Mouse (Mus musculus) megakaryocyte-erythroid progenitor cell, adult 5-6 weeks (primary cell): ENCODE data around the gene Irgc1. TPM values are rescaled to one million over a fixed set of nuclear protein-coding genes. Genes with fewer than 3 reads are reported as not detected.

ENCODE experiments used
- ATAC-seq: replicated peaks from 2 replicates; pipeline ENCODE4 v1.8.0; 2016; ENCODE audit warnings: mild to moderate bottlenecking, inconsistent platforms; ENCODE audit not compliant: severe bottlenecking, poor library complexity, low FRiP score, low TSS enrichment
- total RNA-seq, 2 experiments: library from RNA; stranded (forward) in 1 of 2; stranded (reverse) in 1 of 2; fragments of 200-1000, 215-1000 nt in 1 of 2; fragments of >200 nt in 1 of 2; fragmentation: Nextera tagmentation in 1 of 2; gene quantifications; 2 replicates each; pipeline ENCODE4 v1.2.3; 2014 to 2017

The Irgc1 gene
- total RNA-seq, 2 experiments from 2014 or later: not detected

DNA sequence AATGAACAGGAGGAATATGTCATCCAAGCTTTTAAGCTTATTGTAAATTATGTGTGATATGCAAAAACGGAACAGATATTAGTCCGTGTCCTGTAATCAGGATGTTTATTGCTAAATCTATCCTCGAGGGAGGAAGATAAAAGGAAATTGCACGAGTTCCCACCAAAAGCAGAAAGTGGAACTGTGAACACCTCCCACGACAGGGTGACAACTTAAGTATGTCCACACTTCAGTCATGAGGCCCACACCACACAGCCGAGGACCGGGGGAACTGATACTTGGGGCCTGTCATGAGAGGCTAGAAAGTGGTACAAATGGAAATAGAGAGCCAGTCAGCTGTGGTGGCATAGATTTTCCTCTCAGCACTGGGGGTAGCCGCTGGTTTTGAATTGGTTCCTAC, 9.8 kb downstream of the Irgc1 start:
- ATAC-seq: no peak

- peak; percentile 99 for ATAC-seq
These were observed 10.3 kb downstream of the Irgc1 start for GRCm38 (mm10) chr7:24441785-24442184.

GRCm38 (mm10) chr7:24439891-24440290, 12.2 kb downstream of the Irgc1 start:
- no peak for ATAC-seq

GRCm38 (mm10) chr7:24439191-24439590, 12.9 kb downstream of the Irgc1 start:
- ATAC-seq: no peak

GRCm38 (mm10) chr7:24437981-24438380, 14.1 kb downstream of the Irgc1 start:
- no peak for ATAC-seq

DNA sequence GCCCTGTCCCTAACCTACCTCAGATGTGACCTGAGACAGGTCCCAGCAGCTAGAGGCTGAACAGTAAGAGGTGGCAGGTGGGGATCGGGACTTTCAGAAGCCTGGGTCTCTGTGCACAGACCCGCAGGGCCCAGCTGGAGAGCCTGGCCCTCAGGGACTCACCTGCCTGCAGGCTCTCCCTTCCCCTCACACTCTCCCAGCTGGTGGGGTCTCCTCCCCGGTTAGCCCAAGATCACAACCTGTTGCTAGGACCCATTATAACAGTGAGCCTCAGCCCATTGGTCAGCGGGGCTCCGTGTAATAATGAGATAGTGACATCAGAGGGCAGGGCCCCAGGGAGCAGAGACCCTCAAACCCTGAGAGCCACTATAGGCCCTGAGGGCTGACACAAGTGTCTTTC, 16.8 kb downstream of the Irgc1 start:
- ATAC-seq: no peak

DNA sequence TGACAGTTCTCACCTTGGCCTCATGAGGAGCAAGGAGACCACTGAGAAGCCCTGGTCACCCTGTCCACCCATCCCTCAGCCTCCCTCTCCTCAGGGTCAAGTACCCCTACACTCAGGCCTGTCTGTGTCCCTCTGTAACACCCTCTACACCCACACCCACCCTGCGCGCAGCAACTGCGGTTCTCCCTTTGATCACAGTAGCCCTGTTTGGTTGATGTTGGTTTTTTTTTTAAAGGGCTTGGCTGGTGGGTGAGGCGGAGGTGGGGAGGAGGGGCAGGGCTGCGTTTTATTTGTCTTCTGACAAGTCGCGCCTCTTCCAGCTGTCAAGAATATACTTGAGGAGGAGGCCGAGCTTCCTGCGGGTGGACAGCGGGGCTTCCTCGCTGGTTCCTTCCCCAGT, 20.4 kb downstream of the Irgc1 start:
- no peak for ATAC-seq

GRCm38 (mm10) chr7:24430551-24431345, 21.3 kb downstream of the Irgc1 start:
- no peak for ATAC-seq

- no peak for ATAC-seq
These were observed 22.5 kb downstream of the Irgc1 start for GRCm38 (mm10) chr7:24429413-24430112.

GRCm38 (mm10) chr7:24428725-24429124, 23.4 kb downstream of the Irgc1 start:
- no peak for ATAC-seq

DNA sequence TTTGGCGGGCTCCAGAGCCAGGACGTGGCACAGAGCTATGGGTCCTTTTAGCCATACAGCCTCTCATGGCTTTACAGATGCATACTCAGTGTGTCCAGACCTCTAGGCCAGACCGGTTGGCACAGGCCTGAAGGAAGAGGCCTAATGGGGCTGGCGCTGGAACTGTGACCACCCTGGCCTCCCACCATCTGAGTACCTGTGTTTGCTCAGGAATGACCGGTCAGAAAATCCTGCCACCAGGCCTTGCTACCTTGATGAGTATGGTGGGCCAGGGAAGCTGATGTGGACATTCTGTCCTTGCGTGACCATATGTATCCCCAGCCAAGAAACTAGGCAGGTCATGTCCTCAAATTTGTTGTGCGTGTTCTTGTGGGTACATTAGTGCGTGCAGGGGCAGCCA, 24.9 kb downstream of the Irgc1 start:
- no peak for ATAC-seq

DNA sequence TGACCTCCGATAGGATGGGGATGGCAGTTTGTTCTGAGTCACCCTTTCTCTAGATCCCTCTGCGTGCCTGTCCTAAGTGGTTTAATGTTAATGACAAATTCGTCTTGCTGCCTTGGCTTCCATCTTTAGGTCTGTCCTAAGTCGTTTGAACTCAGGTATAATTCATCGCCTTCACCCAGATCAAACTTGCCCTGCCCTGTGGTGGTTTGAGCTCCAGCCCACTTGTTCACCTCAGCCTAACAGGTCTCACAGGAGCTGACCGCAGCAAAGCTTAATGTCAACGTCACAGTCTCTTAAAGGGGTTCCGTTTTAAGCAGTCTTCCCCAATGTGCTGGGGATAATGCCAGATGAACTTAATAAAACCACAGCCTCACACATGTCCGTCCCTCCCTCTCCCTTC, 26.2 kb downstream of the Irgc1 start:
- ATAC-seq: no peak

DNA sequence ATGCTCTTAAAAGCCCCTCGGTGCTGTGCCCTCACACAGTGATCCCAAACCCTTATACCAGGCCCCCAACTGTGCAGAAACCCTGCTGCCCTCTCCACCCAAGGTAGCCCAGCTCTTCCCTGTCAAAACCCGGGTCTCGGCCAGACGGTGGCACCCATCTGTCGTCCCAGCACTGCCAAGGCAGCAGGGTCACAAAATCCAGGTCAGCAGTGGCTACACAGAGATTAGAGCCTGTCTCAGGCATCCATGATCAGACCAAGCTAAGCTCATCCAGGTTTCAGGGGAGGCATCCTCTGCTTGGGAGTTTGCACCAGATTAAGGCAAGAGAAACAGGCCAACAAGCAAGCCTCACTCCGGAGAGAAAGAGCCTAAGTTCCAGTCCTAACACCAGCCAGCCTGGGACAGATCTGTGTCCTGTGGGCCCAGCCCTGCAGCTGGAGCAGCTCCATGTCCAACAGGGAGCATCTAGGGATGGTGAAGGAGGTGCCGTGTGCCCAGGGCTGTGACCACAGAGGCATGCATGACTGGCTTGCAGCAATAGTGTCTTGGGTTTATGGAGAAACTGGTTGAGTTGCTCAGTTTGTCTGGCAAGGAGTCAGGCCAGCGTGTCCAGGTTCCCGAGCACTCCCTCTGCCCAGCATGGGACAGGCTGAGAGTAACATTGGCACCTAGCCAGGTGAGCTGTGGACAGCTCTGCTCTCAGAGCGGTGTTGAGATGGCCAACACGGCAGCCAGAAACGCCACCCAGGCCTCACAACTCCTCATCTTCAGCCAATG, 28.0 kb downstream of the Irgc1 start:
- ATAC-seq: no peak

DNA sequence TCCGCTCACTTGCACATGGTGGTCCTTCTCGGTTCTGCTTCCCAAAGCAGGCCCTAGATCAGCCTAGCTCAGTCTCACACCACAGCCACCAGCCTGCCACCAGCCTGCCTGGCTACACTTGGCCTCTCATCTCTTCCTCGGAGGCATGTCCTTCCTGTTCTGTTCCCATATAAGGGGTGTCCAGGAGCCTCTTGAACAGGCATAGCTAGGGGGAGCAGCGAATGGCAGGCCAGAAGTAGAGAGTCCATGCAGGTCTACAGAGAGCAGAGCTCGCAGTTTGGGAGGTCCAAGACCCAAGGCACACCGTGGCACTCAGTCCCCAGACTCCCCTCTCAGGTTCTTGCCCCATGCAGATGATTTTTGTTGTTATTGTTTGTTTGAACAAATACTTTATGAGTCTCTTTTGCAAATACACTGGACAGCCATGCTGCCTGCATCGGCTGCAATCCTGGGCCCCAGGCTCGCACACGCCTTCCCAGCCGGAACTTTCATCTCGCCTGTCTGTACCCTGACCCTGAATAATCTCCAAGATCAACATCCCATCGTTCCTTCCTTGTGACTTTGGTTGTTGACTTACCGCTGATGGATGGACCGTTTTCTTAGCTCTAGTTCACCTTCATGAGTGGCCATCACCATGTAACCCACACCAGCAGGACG, 28.9 kb downstream of the Irgc1 start:
- ATAC-seq: no peak

GRCm38 (mm10) chr7:24422251-24422650, 29.8 kb downstream of the Irgc1 start:
- no peak for ATAC-seq

DNA sequence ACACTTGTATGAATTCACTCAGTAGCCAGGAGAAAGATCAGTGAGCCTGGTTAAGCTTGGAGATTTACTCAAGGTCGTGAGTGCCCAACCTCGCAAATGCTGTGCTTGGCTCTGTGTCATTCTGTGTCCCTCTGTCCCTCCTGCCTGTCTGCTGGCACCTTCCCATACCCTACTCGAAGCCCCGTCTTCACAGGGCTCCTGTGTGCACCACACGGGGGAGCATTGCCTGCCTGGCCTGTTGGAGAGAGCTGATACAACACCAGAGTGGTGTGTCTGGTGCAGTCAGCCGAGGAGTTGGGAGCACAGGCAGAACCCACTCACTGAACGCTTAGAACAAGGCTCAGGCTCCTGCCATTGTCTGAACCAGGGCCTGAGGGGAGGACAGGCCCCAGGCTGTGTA, 30.4 kb downstream of the Irgc1 start:
- no peak for ATAC-seq

- no peak for ATAC-seq
These were observed 32.5 kb downstream of the Irgc1 start for GRCm38 (mm10) chr7:24419579-24419978.

DNA sequence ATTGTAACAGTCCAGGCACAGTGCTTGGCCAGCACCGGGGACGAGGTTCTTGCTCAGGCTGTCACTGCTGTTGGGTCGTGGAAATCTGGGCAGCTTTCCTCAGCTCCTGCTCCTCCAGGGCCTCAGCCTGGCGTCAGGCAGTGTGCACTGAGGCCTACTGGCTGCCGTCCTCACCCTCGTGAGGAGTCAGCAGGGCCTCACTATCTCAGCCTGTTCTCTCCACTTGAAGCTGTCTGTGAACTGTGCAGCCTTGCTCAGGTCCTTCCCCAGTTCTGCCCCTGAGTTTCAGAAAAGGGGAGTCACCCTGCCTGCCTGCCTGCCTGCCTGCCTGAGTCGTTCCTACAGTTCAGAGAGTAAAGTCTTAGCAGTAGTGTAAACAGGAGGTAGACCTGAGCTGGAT, 36.8 kb downstream of the Irgc1 start:
- no peak for ATAC-seq

DNA sequence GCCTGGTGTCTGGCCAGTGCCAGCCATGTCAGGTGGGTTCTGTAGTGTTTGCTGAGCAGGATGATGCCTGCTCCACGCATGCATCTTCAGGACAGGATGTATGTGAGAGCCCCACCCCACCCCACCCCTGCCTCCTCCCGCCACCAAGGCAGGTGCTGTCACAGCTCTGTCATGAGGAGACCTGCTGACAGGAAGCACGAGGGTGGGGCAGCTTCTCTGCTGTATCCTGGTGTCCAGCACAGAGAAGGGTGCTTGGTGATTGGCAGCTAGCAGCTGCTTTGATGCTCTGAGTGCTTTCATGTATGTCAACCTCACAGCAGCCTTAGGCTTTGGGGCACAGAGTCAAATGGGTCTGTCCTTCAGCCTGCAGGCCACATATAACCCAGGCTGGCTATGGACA, 38.5 kb downstream of the Irgc1 start:
- ATAC-seq: no peak

- no peak for ATAC-seq
These were observed 41.3 kb downstream of the Irgc1 start for GRCm38 (mm10) chr7:24410831-24411230.
